Mouse (Mus musculus): ENCODE measurements around the gene Stard9. TPM values are rescaled to one million over a fixed set of nuclear protein-coding genes. Genes with fewer than 3 reads are reported as not detected.

Stard9 gene
- polyA plus RNA-seq, 1 experiment from 2014 or later = 11.7 TPM

DNA sequence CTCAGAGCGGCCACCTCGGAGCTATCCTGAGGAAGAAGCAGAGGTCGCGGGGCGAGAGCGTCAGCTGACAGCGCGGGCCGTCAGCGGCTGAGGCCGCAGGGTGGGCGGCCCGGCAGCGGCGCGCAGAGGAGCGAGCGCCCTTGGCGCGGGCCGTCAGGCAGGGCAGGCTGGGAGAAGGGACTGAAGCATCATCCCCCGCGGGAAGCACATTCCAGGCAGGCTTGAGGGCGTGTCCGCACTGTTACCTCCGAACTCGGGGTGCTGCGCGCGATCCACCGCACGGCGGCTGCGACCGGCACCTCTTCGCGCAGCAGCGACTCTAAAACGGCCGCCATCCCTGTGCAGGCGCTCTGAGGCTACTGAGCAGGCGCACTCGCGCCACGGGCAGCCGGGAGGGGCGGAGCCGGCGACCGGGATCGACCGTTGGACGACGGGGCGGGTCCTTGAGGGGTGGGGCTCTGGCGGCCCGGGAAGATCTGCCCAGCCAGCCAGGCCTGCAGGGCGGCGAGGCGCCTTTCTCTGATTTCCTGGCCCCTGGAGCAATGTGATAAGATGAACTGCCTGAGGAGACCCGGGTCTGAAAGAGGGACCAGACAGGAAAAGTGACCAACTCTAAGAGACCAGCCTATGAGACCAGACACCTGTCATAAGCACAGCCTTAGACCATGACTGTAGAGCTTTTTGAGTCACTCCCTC lies 102.4 kb downstream of the Stard9 start:
- peak overlapping the region; percentile 91 for H3K4me2 ChIP-seq
- no peaks in the 10 kb centered on the region for H3K9me3 ChIP-seq
- under 1% methylated on average over 61 of the region's 61 CpGs for WGBS
- peak overlapping the region; percentile 97 for H3K9ac ChIP-seq
- H3K4me3 ChIP-seq = peak overlapping the region; percentile 97
- H3K4me1 ChIP-seq = peaks cover 27% of the 10 kb centered on the region
- peak; percentile 97 for ATAC-seq (ENCODE audit: borderline replicate concordance, extremely low read depth, low FRiP score, low TSS enrichment)
- peak overlapping the region; percentile 97 for H3K27ac ChIP-seq
- H3K27me3 ChIP-seq = no peaks in the 10 kb centered on the region
- peaks cover 24% of the 10 kb centered on the region for H3K36me3 ChIP-seq

GRCm38 (mm10) chr2:120731877-120732530 lies 103.1 kb downstream of the Stard9 start:
- peaks cover 18% of the 10 kb centered on the region for H3K36me3 ChIP-seq
- peak; percentile 6; the same call in 1 of the 2 replicates for ATAC-seq (ENCODE audit: borderline replicate concordance, extremely low read depth, low FRiP score, low TSS enrichment)
- H3K27ac ChIP-seq = peak overlapping the region; percentile 97
- 45% methylated on average over 7 of the region's 7 CpGs for WGBS
- no peaks in the 10 kb centered on the region for H3K27me3 ChIP-seq
- peak overlapping the region; percentile 91 for H3K4me2 ChIP-seq
- peak overlapping the region; percentile 97 for H3K4me3 ChIP-seq
- H3K9me3 ChIP-seq = no peaks in the 10 kb centered on the region
- H3K4me1 ChIP-seq = peaks cover 27% of the 10 kb centered on the region
- peak overlapping the region; percentile 97 for H3K9ac ChIP-seq

GRCm38 (mm10) chr2:120745496-120745895 lies 116.6 kb downstream of the Stard9 start:
- Histone ChIP-seq H3K9me3 (no peaks in the 10 kb centered on the region), H3K27ac (no peak overlapping the region), H3K4me3 (no peak overlapping the region), H3K36me3 (peaks cover 22% of the 10 kb centered on the region), H3K9ac (no peak overlapping the region), H3K4me2 (no peak overlapping the region), H3K27me3 (no peaks in the 10 kb centered on the region), H3K4me1 (no peaks in the 10 kb centered on the region)
- ATAC-seq (ENCODE audit: borderline replicate concordance, extremely low read depth, low FRiP score, low TSS enrichment) = no peak
- 93% methylated on average over 1 of the region's 1 CpGs for WGBS

GRCm38 (mm10) chr2:120748041-120748440 lies 119.1 kb downstream of the Stard9 start:
- Histone ChIP-seq H3K4me3 (no peak overlapping the region), H3K27ac (no peak overlapping the region), H3K4me2 (no peak overlapping the region), H3K27me3 (no peaks in the 10 kb centered on the region), H3K36me3 (peaks cover 22% of the 10 kb centered on the region), H3K4me1 (no peaks in the 10 kb centered on the region), H3K9me3 (no peaks in the 10 kb centered on the region), H3K9ac (no peak overlapping the region)
- ATAC-seq (ENCODE audit: borderline replicate concordance, extremely low read depth, low FRiP score, low TSS enrichment) = no peak
- WGBS = 94% methylated on average over 2 of the region's 2 CpGs

- no peak for ATAC-seq (ENCODE audit: borderline replicate concordance, extremely low read depth, low FRiP score, low TSS enrichment)
- Histone ChIP-seq H3K4me1 (no peaks in the 10 kb centered on the region), H3K27me3 (no peaks in the 10 kb centered on the region), H3K9me3 (no peaks in the 10 kb centered on the region), H3K4me2 (no peak overlapping the region), H3K4me3 (no peak overlapping the region), H3K27ac (no peak overlapping the region), H3K9ac (no peak overlapping the region), H3K36me3 (peaks cover 8% of the 10 kb centered on the region; the same call in 1 of the 2 replicates)
These were observed 133.0 kb downstream of the Stard9 start for GRCm38 (mm10) chr2:120761922-120762321.

- Histone ChIP-seq H3K27ac (no peak overlapping the region), H3K9ac (no peak overlapping the region)
These were observed 141.5 kb downstream of the Stard9 start for GRCm38 (mm10) chr2:120770265-120770935.

More at GRCm38 (mm10) chr2:120770265-120770935, 141.5 kb downstream of the Stard9 start:
- WGBS = 86% methylated on average over 2 of the region's 2 CpGs
- Histone ChIP-seq H3K9me3 (no peaks in the 10 kb centered on the region), H3K36me3 (no peaks in the 10 kb centered on the region), H3K4me1 (no peaks in the 10 kb centered on the region), H3K4me2 (no peak overlapping the region), H3K27me3 (no peaks in the 10 kb centered on the region), H3K4me3 (no peak overlapping the region)
- ATAC-seq (ENCODE audit: borderline replicate concordance, extremely low read depth, low FRiP score, low TSS enrichment) = no peak

Other genes starting within 250 kb of the Stard9 start
- gene Ganc, start 225.2 kb upstream of the Stard9 start, polyA plus RNA-seq (2015; fragmentation: Nextera tagmentation; extraction: Ambion mirVana) = 7.2 and 9.7 TPM in 2 replicates
- 10.8 and 11.0 TPM in 2 replicates for gene Tmem87a, start 225.0 kb upstream of the Stard9 start, polyA plus RNA-seq (2015; fragmentation: Nextera tagmentation; extraction: Ambion mirVana)
- 0.53 and 1.2 TPM in 2 replicates for gene Capn3, start 173.1 kb upstream of the Stard9 start, polyA plus RNA-seq (2015; fragmentation: Nextera tagmentation; extraction: Ambion mirVana)
- 38.8 and 42.4 TPM in 2 replicates for gene Zfp106, start 65.3 kb upstream of the Stard9 start, polyA plus RNA-seq (2015; fragmentation: Nextera tagmentation; extraction: Ambion mirVana)
- gene Snap23, start 61.5 kb upstream of the Stard9 start, polyA plus RNA-seq (2015; fragmentation: Nextera tagmentation; extraction: Ambion mirVana) = 53.1 and 59.1 TPM in 2 replicates
- gene Haus2, start 19.7 kb upstream of the Stard9 start, polyA plus RNA-seq (2015; fragmentation: Nextera tagmentation; extraction: Ambion mirVana) = 21.9 and 25.4 TPM in 2 replicates
- gene Lrrc57, start 19.6 kb upstream of the Stard9 start, polyA plus RNA-seq (2015; fragmentation: Nextera tagmentation; extraction: Ambion mirVana) = 27.4 and 29.9 TPM in 2 replicates
- 7.1 and 7.5 TPM in 2 replicates for gene Cdan1, start 221.0 kb downstream of the Stard9 start, polyA plus RNA-seq (2015; fragmentation: Nextera tagmentation; extraction: Ambion mirVana)
- gene Ttbk2, start 221.5 kb downstream of the Stard9 start, polyA plus RNA-seq (2015; fragmentation: Nextera tagmentation; extraction: Ambion mirVana) = 2.8 and 3.8 TPM in 2 replicates